Mouse (Mus musculus) liver, embryonic 13.5 days (tissue): Measurements from ENCODE around the gene Slc25a22. TPM values are rescaled to one million over a fixed set of nuclear protein-coding genes. Genes with fewer than 3 reads are reported as not detected.
A peak's percentile ranks its signal among the peaks of the same experiment; 100 is the strongest.

Experiments used
- ATAC-seq: fragments of 200-750 bp; cut with Nextera tagmentation; 2 replicates; pipeline ENCODE4 v1.8.0; 2017; ENCODE audit warnings: low read depth, mild to moderate bottlenecking, moderate number of reproducible peaks, moderate library complexity
- DNase-seq: peaks from one replicate; pipeline ENCODE4 v3.0.0; 2022
- H3K27ac ChIP-seq: fragments of 300-500 bp; sonication (generic); 2 replicates; pipeline ENCODE4 v1.5.1; 2015; ENCODE audit warnings: moderate library complexity, mild to moderate bottlenecking, inconsistent platforms
- H3K27me3 ChIP-seq: fragments of 300-500 bp; sonication (generic); 2 replicates; pipeline ENCODE4 v1.6.1; 2015; ENCODE audit warnings: mild to moderate bottlenecking, inconsistent platforms
- H3K36me3 ChIP-seq: fragments of 300-500 bp; sonication (generic); 2 replicates; pipeline ENCODE4 v1.6.1; 2015; ENCODE audit warnings: mild to moderate bottlenecking, inconsistent platforms
- H3K4me1 ChIP-seq: fragments of 300-500 bp; sonication (generic); replicated peaks from 2 replicates; pipeline ENCODE4 v1.6.1; 2015; ENCODE audit warnings: inconsistent platforms
- H3K4me2 ChIP-seq: fragments of 300-500 bp; sonication (generic); 2 replicates; pipeline ENCODE4 v1.6.1; 2015; ENCODE audit warnings: inconsistent platforms, mild to moderate bottlenecking, moderate library complexity
- H3K4me3 ChIP-seq: fragments of 300-500 bp; sonication (generic); replicated peaks from 2 replicates; pipeline ENCODE4 v1.5.1; 2015; ENCODE audit warnings: mild to moderate bottlenecking, inconsistent platforms
- H3K9ac ChIP-seq: fragments of 300-500 bp; sonication (generic); 2 replicates; pipeline ENCODE4 v1.6.1; 2015; ENCODE audit warnings: mild to moderate bottlenecking, inconsistent platforms
- H3K9me3 ChIP-seq: fragments of 300-500 bp; sonication (generic); replicated peaks from 2 replicates; pipeline ENCODE4 v1.6.1; 2016; ENCODE audit warnings: inconsistent platforms
- WGBS: fragments of 180-500 bp; shearing (Covaris S2); methylation state at CpG from one replicate; pipeline ENCODE4 v1.1.7; 2015; ENCODE audit not compliant: insufficient replicate concordance; 5-methylcytosine and 5-hydroxymethylcytosine counted together
- polyA plus RNA-seq: library from polyadenylated mRNA; unstranded; fragments of >200 nt; fragmentation: Nextera tagmentation; extraction: Ambion mirVana; gene quantifications from 2 replicates; pipeline ENCODE4 v1.2.1, GENCODE M21; 2015

Gene Slc25a22
- polyA plus RNA-seq, 1 experiment from 2014 or later = 16.6 TPM

DNA sequence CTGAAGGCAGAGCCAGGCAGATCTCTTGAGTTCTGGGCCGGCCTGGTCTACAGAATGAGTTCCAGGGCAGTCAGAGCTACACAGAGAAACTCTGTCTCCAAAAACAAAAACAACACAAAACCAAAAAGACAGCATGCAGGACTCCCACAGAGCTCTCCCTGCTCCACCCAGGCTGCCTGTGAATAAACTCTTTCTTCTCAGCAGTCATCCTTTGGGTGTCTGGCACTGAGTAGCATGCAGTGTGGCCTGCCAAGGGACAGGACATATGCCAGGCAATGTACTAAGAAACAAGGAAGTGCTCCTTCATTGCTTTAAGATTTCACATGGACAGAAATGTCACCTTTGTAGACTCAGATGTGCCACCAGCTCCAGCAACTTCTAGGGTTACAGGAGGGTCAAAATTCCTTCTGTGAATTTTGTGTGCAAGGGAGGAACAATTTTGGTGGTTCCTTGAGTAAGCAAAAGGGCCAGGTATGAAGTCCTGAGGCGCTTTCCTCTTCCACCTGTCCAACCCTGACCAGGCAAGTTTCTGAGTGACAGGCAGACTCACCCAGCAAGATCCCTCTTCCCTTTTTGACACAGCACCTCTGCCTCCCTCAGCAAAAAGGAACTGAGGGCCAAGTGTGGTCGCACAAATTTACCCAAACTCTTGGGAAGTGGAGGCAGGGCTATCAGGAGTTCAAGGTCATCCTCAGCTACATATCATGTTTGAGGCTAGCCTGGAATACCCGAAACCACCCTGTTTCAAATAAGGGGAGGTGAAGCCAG lies 56.4 kb downstream of the Slc25a22 start:
- DNase-seq (no peak), ATAC-seq (no peak)
- Histone ChIP-seq H3K4me2 (no peak overlapping the region), H3K36me3 (no peaks in the 10 kb centered on the region), H3K9ac (no peak overlapping the region), H3K27ac (peak overlapping the region; percentile 23; the same call in 1 of the 2 replicates), H3K4me3 (no peak overlapping the region), H3K4me1 (peaks cover 31% of the 10 kb centered on the region), H3K27me3 (no peaks in the 10 kb centered on the region), H3K9me3 (no peaks in the 10 kb centered on the region)
- WGBS = 64% methylated on average over 4 of the region's 4 CpGs

Other genes with a start within 250 kb of the Slc25a22 start
- gene Hras, start 243.9 kb downstream of the Slc25a22 start, polyA plus RNA-seq = 91.5 and 104 TPM in 2 replicates
- gene Lrrc56, start 243.7 kb downstream of the Slc25a22 start, polyA plus RNA-seq = 12.2 and 15.5 TPM in 2 replicates
- gene Lmntd2, start 223.8 kb downstream of the Slc25a22 start, polyA plus RNA-seq = 0.59 and 0.71 TPM in 2 replicates
- gene Rassf7, start 222.0 kb downstream of the Slc25a22 start, polyA plus RNA-seq = 23.9 and 26.7 TPM in 2 replicates
- 32.6 and 34.9 TPM in 2 replicates for gene Phrf1, start 209.1 kb downstream of the Slc25a22 start, polyA plus RNA-seq
- gene Irf7, start 171.4 kb downstream of the Slc25a22 start, polyA plus RNA-seq = 6.3 and 6.4 TPM in 2 replicates
- gene Cdhr5, start 161.1 kb downstream of the Slc25a22 start, polyA plus RNA-seq = 0.10 and 0.32 TPM in 2 replicates
- 0.22 TPM in 1 of 2 replicates, not detected in the other for gene Sct, start 158.8 kb downstream of the Slc25a22 start, polyA plus RNA-seq
- gene Drd4, start 145.9 kb downstream of the Slc25a22 start, polyA plus RNA-seq = 0.03 TPM in 1 of 2 replicates, not detected in the other
- 16.3 and 17.1 TPM in 2 replicates for gene Deaf1, start 110.2 kb downstream of the Slc25a22 start, polyA plus RNA-seq
- gene Tmem80, start 110.2 kb downstream of the Slc25a22 start, polyA plus RNA-seq = 18.2 and 19.6 TPM in 2 replicates
- 5.1 and 6.6 TPM in 2 replicates for gene Eps8l2, start 99.0 kb downstream of the Slc25a22 start, polyA plus RNA-seq
- gene Taldo1, start 45.7 kb downstream of the Slc25a22 start, polyA plus RNA-seq = 518 and 542 TPM in 2 replicates
- 18.1 and 18.3 TPM in 2 replicates for gene Gatd1, start 23.8 kb downstream of the Slc25a22 start, polyA plus RNA-seq
- gene Cend1, start 8.4 kb downstream of the Slc25a22 start, polyA plus RNA-seq = 0.10 and 0.14 TPM in 2 replicates
- 10.9 and 11.4 TPM in 2 replicates for gene Pidd1, start 6.1 kb upstream of the Slc25a22 start, polyA plus RNA-seq
- gene Rplp2, start 9.5 kb upstream of the Slc25a22 start, polyA plus RNA-seq = 1,223 and 1,240 TPM in 2 replicates
- 11.9 and 13.8 TPM in 2 replicates for gene Pnpla2, start 17.3 kb upstream of the Slc25a22 start, polyA plus RNA-seq
- gene Cracr2b, start 23.2 kb upstream of the Slc25a22 start, polyA plus RNA-seq = 3.6 and 4.0 TPM in 2 replicates
- gene Cd151, start 29.5 kb upstream of the Slc25a22 start, polyA plus RNA-seq = 4.1 and 5.0 TPM in 2 replicates
- 63.9 and 72.4 TPM in 2 replicates for gene Polr2l, start 37.2 kb upstream of the Slc25a22 start, polyA plus RNA-seq
- 49.3 and 49.7 TPM in 2 replicates for gene Tspan4, start 37.3 kb upstream of the Slc25a22 start, polyA plus RNA-seq
- 28.0 and 31.3 TPM in 2 replicates for gene Chid1, start 102.0 kb upstream of the Slc25a22 start, polyA plus RNA-seq
- 65.4 and 73.2 TPM in 2 replicates for gene Ap2a2, start 124.3 kb upstream of the Slc25a22 start, polyA plus RNA-seq
- 1.1 and 1.7 TPM in 2 replicates for gene Muc6, start 217.4 kb upstream of the Slc25a22 start, polyA plus RNA-seq